12 mouse cellular contexts compared by ENCODE assay signal in the genomic region with DNA sequence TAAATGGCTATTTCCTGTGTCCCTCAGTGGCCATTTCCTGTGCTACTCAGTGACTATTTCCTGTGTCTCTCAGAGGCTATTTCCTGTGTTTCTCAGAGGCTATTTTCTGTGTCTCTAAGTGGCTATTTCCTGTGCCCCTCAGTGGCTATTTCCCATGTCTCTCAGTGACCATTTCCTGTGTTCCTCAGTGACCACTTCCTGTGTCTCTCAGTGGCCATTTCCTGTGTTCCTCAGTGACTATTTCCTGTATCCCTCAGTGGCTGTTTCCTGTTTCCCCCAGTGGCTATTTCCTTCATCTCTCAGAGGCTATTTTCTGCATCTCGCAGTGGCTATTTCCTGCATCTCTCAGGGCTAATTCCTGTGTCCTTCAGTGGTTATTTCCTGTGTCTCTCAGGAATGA.
DNase-seq lines count a peak whose midpoint lies in the region; ATAC-seq and TF ChIP-seq lines count a peak whose summit lies in the region.
"Had no signal": no experiment of that assay in that cellular context is flagged by ENCODE, and none has a peak within 500 bp of the region (broad histone marks: within the 10 kb centered on the region; RNA-seq: fewer than 3 reads in every experiment).

No protein-coding gene starts in this region.

- no peak overlapping the region for H3K4me3 ChIP-seq in cerebellum, adult 2 months (replicated peaks; ENCODE audit: insufficient read depth, low read depth, low read length)
- no peak overlapping the region for H3K4me3 ChIP-seq in kidney, postnatal 0 days (replicated peaks; ENCODE audit: low read depth, low read length)
- no peak overlapping the region for H3K4me3 ChIP-seq in heart, embryonic 15.5 days

- H3K36me3 ChIP-seq in kidney, postnatal 0 days (ENCODE audit: insufficient read depth, low read length): 0 out of 2 replicates have a peak, but pooled peaks cover 3% of the 10 kb centered on the region
- H3K36me3 ChIP-seq in heart, embryonic 15.5 days: no peaks in the 10 kb centered on the region

- no peak for TF ChIP-seq CTCF in cerebellum, adult 2 months (IDR thresholded peaks at IDR 0.05; ENCODE audit: borderline replicate concordance, insufficient read depth, low read depth, low read length)
- no peak for TF ChIP-seq CTCF in kidney, postnatal 0 days (IDR thresholded peaks at IDR 0.05; ENCODE audit: low read depth)

- no peak overlapping the region for H3K4me2 ChIP-seq in kidney, postnatal 0 days (ENCODE audit: low read length)
- H3K4me2 ChIP-seq in heart, embryonic 15.5 days: no peak overlapping the region

- no peak overlapping the region for H3K9ac ChIP-seq in kidney, postnatal 0 days (ENCODE audit: low read depth, low read length)
- no peak overlapping the region for H3K9ac ChIP-seq in heart, embryonic 15.5 days

- H3K27ac ChIP-seq in cerebellum, adult 2 months (ENCODE audit: insufficient read depth, low read length): 0 out of 2 replicates have a peak overlapping the region, but pooled peaks have one; percentile 8
- peak overlapping the region; percentile 38; the same call in 1 of the 2 replicates for H3K27ac ChIP-seq in kidney, postnatal 0 days
- H3K27ac ChIP-seq in heart, embryonic 15.5 days: peak overlapping the region; percentile 65

- peaks cover 20% of the 10 kb centered on the region for H3K4me1 ChIP-seq in cerebellum, adult 2 months (ENCODE audit: control insufficient read depth, insufficient read depth, low read length)
- 0 out of 2 replicates have a peak, but pooled peaks cover 3% of the 10 kb centered on the region for H3K4me1 ChIP-seq in kidney, postnatal 0 days (replicated peaks; ENCODE audit: insufficient read depth, low read length)
- H3K4me1 ChIP-seq in heart, embryonic 15.5 days (replicated peaks): peaks cover 27% of the 10 kb centered on the region

- no peaks in the 10 kb centered on the region for H3K9me3 ChIP-seq in kidney, postnatal 0 days (replicated peaks; ENCODE audit: low read length)
- H3K9me3 ChIP-seq in heart, embryonic 15.5 days (replicated peaks): no peaks in the 10 kb centered on the region

- WGBS in cerebellum, adult 2 months: 89% methylated on average over 1 of the region's 1 CpGs
- 62% methylated on average over 1 of the region's 1 CpGs for WGBS in kidney, postnatal 0 days
- WGBS in heart, embryonic 15.5 days: 77% methylated on average over 1 of the region's 1 CpGs

- no peaks in the 10 kb centered on the region for H3K27me3 ChIP-seq in cerebellum, adult 2 months (ENCODE audit: control insufficient read depth, insufficient read depth, low read length)
- no peaks in the 10 kb centered on the region for H3K27me3 ChIP-seq in kidney, postnatal 0 days (ENCODE audit: insufficient read depth, low read length)
- H3K27me3 ChIP-seq in heart, embryonic 15.5 days: no peaks in the 10 kb centered on the region

- ATAC-seq in kidney, postnatal 0 days (replicated peaks; ENCODE audit: low FRiP score, low read depth): no peak; the same call in 1 of the 2 replicates
- no peak for ATAC-seq in heart, embryonic 15.5 days (replicated peaks; ENCODE audit: insufficient number of reproducible peaks, insufficient read depth, low FRiP score, low read depth)

- DNase-seq in cerebellum, adult 2 months: no peak
- DNase-seq in cerebellum, adult 11 months: no peak
- no peak for DNase-seq in kidney, postnatal 0 days (ENCODE audit: low spot score)
- DNase-seq in kidney, adult 9 months: no peak
- peak; percentile 26 for DNase-seq in CD4-positive helper T cell, adult 2 months (ENCODE audit: low read depth, low spot score)
- DNase-seq in layer of hippocampus, adult 18-20 months (ENCODE audit: low spot score in 2 of 2): no peak
- DNase-seq in adrenal gland, postnatal 14 days: no peak
- DNase-seq: B cell, adult 2 months; cerebellum, adult 8-10 months; kidney, postnatal 10 days; thymus, postnatal 14 days had no signal

- TF ChIP-seq POLR2A in cerebellum, adult 2 months (IDR thresholded peaks at IDR 0.05; ENCODE audit: borderline replicate concordance, insufficient read depth, low read length): no peak

Comparison
In these comparisons a context has a peak if more than half of its experiments do, and no peak if none do; other contexts are left out.
1. H3K27ac ChIP-seq: peak in every context shown above with its lines; median percentile 65 in heart, embryonic 15.5 days; 38 in kidney, postnatal 0 days; 8 in cerebellum, adult 2 months.